Mouse (Mus musculus): ENCODE results near the gene Cox4i1. TPM values are rescaled to one million over a fixed set of nuclear protein-coding genes. Genes with fewer than 3 reads are reported as not detected.

Gene Cox4i1
- polyA plus RNA-seq, 1 experiment from 2014 or later = 1,049 TPM

DNA sequence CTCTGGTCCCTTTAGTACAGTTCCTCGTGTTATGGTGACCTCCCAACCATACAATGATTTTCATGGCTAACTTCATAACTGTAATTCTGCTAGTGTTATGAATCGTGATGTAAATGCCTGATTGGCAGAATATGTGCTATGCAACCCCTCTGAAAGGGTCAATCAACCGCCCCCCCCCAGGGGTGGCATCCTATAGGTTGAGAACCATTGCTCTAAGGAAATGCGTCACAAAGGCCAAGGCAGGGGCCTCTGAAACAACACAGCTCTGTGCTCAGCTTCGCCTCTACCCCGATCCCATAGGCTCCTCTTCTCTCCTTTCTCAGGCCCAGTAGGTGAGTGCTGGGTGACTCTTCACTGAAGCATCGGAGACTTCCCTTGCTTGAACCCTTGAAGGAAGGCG, 17.6 kb downstream of the Cox4i1 start:
- 82% methylated on average over 8 of the region's 8 CpGs for WGBS
- H3K27me3 ChIP-seq (replicated peaks) = no peaks in the 10 kb centered on the region
- no peak overlapping the region for H3K9ac ChIP-seq
- no peak overlapping the region for H3K4me2 ChIP-seq
- H3K27ac ChIP-seq = no peak overlapping the region
- no peaks in the 10 kb centered on the region for H3K9me3 ChIP-seq
- H3K36me3 ChIP-seq (replicated peaks) = no peaks in the 10 kb centered on the region
- H3K4me1 ChIP-seq = no peaks in the 10 kb centered on the region; the same call in 1 of the 2 replicates
- no peak overlapping the region for H3K4me3 ChIP-seq
- ATAC-seq (replicated peaks) = no peak

GRCm38 (mm10) chr8:120686051-120686450, 18.0 kb downstream of the Cox4i1 start:
- ATAC-seq (replicated peaks) = no peak
- WGBS = 88% methylated on average over 13 of the region's 13 CpGs
- no peaks in the 10 kb centered on the region for H3K9me3 ChIP-seq
- no peak overlapping the region for H3K9ac ChIP-seq
- H3K36me3 ChIP-seq (replicated peaks) = no peaks in the 10 kb centered on the region
- no peak overlapping the region for H3K4me3 ChIP-seq
- H3K27ac ChIP-seq = no peak overlapping the region
- H3K4me1 ChIP-seq = no peaks in the 10 kb centered on the region; the same call in 1 of the 2 replicates
- no peaks in the 10 kb centered on the region for H3K27me3 ChIP-seq (replicated peaks)
- no peak overlapping the region for H3K4me2 ChIP-seq

- Histone ChIP-seq H3K9ac (no peak overlapping the region), H3K4me1 (no peaks in the 10 kb centered on the region; the same call in 1 of the 2 replicates), H3K4me2 (no peak overlapping the region), H3K9me3 (no peaks in the 10 kb centered on the region), H3K4me3 (no peak overlapping the region), H3K27me3 (replicated peaks) (no peaks in the 10 kb centered on the region), H3K36me3 (replicated peaks) (no peaks in the 10 kb centered on the region), H3K27ac (no peak overlapping the region)
- no peak for ATAC-seq (replicated peaks)
- 80% methylated on average over 5 of the region's 5 CpGs for WGBS
Measured at GRCm38 (mm10) chr8:120686576-120686975, 18.6 kb downstream of the Cox4i1 start.

- Histone ChIP-seq H3K36me3 (replicated peaks) (no peaks in the 10 kb centered on the region), H3K27me3 (replicated peaks) (no peaks in the 10 kb centered on the region), H3K4me1 (no peaks in the 10 kb centered on the region; the same call in 1 of the 2 replicates), H3K4me3 (no peak overlapping the region), H3K27ac (no peak overlapping the region), H3K9ac (no peak overlapping the region), H3K9me3 (no peaks in the 10 kb centered on the region), H3K4me2 (no peak overlapping the region)
- 75% methylated on average over 8 of the region's 8 CpGs for WGBS
- ATAC-seq (replicated peaks) = no peak
Measured at GRCm38 (mm10) chr8:120687786-120688185, 19.8 kb downstream of the Cox4i1 start.

DNA sequence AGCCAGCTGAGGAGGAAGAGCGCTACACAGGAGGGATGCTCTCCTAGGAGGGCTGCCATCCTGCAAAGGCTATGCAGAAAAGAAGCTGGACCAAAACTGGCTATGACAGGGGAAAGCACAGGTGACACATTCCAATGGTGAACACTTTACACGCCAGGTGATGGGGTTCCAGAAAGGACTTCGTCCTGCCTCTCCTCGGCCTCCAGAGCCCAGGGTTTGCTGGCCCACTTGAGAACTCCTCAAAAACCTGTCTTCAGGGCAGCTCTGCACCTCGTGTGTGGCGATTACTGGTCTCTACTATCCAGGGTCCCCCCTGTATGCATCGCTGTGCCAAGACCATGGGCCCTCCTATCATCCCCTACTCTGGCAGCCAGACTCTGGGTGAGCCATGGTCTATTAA, 20.5 kb downstream of the Cox4i1 start:
- Histone ChIP-seq H3K27ac (no peak overlapping the region), H3K4me2 (no peak overlapping the region), H3K9ac (no peak overlapping the region), H3K27me3 (replicated peaks) (no peaks in the 10 kb centered on the region), H3K4me1 (no peaks in the 10 kb centered on the region; the same call in 1 of the 2 replicates), H3K4me3 (no peak overlapping the region), H3K36me3 (replicated peaks) (no peaks in the 10 kb centered on the region), H3K9me3 (no peaks in the 10 kb centered on the region)
- 90% methylated on average over 7 of the region's 7 CpGs for WGBS
- ATAC-seq (replicated peaks) = no peak

DNA sequence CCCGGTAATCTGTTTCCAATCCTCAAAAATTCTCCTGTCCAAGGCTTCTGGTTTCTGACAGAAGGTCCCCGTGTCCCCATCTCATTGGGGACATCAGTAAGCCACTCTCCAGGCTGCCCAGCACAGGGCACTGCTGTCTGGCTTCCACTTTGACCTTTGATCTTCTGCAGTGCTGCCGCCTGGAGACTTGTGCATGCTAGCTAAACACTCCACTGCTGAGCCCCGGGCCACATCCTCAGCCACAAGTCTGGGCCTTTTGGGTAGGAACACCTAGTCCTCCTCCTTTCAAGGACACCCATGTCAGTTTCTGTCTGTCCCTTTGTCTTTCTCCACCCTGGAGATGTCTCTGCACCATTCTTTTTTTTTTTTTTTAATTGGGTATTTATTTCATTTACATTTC, 24.9 kb downstream of the Cox4i1 start:
- no peak for ATAC-seq (replicated peaks)
- H3K9ac ChIP-seq = no peak overlapping the region
- no peak overlapping the region for H3K4me2 ChIP-seq
- no peaks in the 10 kb centered on the region for H3K36me3 ChIP-seq (replicated peaks)
- H3K4me1 ChIP-seq = peaks cover 4% of the 10 kb centered on the region; the same call in 1 of the 2 replicates
- no peaks in the 10 kb centered on the region for H3K27me3 ChIP-seq (replicated peaks)
- WGBS = 75% methylated on average over 4 of the region's 4 CpGs
- no peak overlapping the region for H3K4me3 ChIP-seq
- H3K9me3 ChIP-seq = no peaks in the 10 kb centered on the region
- H3K27ac ChIP-seq = no peak overlapping the region

DNA sequence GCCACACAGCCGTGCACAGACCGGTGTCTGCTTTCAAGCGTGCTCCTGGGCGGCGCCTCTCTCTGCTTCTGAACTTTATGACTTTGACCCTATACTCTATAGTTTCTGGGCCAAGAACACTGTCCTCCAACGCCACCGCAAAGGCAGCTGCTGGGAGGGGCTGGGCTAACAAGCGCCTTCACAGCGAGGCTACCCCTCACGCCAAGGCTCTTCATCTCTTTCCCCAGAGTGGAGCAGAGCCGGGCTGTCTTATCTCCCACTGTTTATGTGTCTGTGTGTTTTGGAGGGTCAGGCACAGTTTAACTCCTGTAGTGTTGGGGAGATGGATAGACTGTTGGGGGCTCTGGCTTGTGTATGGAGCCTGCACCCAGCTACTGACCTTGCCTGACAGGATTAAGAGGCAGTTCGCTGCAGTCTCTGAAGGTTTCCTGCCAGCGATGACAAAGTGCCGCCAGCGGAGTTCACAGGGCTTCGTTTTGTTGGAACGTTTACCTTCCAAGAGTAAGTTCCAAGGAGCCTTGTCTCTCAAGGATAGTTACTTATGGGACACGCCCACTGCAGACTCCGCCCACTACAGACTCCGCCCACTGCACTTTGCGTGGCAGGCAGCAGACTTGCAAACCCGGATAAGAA, 26.0 kb downstream of the Cox4i1 start:
- 56% methylated on average over 22 of the region's 22 CpGs for WGBS
- Histone ChIP-seq H3K27ac (no peak overlapping the region), H3K4me1 (peaks cover 4% of the 10 kb centered on the region; the same call in 1 of the 2 replicates), H3K4me3 (no peak overlapping the region), H3K36me3 (replicated peaks) (no peaks in the 10 kb centered on the region), H3K9ac (no peak overlapping the region), H3K4me2 (no peak overlapping the region), H3K27me3 (replicated peaks) (no peaks in the 10 kb centered on the region), H3K9me3 (no peaks in the 10 kb centered on the region)
- no peak for ATAC-seq (replicated peaks)

- no peaks in the 10 kb centered on the region for H3K27me3 ChIP-seq (replicated peaks)
- no peaks in the 10 kb centered on the region for H3K36me3 ChIP-seq (replicated peaks)
- H3K27ac ChIP-seq = no peak overlapping the region
- no peak overlapping the region for H3K4me3 ChIP-seq
- H3K9me3 ChIP-seq = no peaks in the 10 kb centered on the region
- WGBS = 53% methylated on average over 13 of the region's 13 CpGs
- H3K4me1 ChIP-seq = peaks cover 4% of the 10 kb centered on the region; the same call in 1 of the 2 replicates
- no peak for ATAC-seq (replicated peaks)
- no peak overlapping the region; the same call in 1 of the 2 replicates for H3K9ac ChIP-seq
- no peak overlapping the region for H3K4me2 ChIP-seq
Measured at GRCm38 (mm10) chr8:120696401-120697153, 28.6 kb downstream of the Cox4i1 start.

- Histone ChIP-seq H3K4me2 (no peak overlapping the region), H3K36me3 (replicated peaks) (no peaks in the 10 kb centered on the region), H3K9me3 (no peaks in the 10 kb centered on the region), H3K27me3 (replicated peaks) (no peaks in the 10 kb centered on the region), H3K4me3 (no peak overlapping the region), H3K27ac (no peak overlapping the region), H3K4me1 (peaks cover 4% of the 10 kb centered on the region; the same call in 1 of the 2 replicates), H3K9ac (no peak overlapping the region; the same call in 1 of the 2 replicates)
- 84% methylated on average over 17 of the region's 17 CpGs for WGBS
- ATAC-seq (replicated peaks) = no peak
Measured at GRCm38 (mm10) chr8:120697154-120697978, 29.3 kb downstream of the Cox4i1 start.

DNA sequence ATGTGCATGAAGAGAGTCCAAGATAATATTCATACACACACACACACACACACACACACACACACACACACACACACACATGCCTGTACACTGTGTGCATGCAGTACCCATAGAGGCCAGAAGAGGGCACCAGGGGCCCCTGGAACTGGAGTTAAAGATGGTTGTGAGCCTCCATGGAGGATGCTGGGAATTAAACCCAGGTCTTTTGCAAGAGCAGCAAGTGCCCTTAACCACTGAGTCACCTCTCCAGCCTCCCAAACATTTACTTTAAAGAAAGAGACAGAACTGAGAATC, 29.9 kb downstream of the Cox4i1 start:
- H3K36me3 ChIP-seq (replicated peaks) = no peaks in the 10 kb centered on the region
- no peaks in the 10 kb centered on the region for H3K27me3 ChIP-seq (replicated peaks)
- no peak overlapping the region for H3K4me3 ChIP-seq
- no peak for ATAC-seq (replicated peaks)
- H3K9me3 ChIP-seq = no peaks in the 10 kb centered on the region
- no peak overlapping the region for H3K9ac ChIP-seq
- H3K4me1 ChIP-seq = peaks cover 4% of the 10 kb centered on the region; the same call in 1 of the 2 replicates
- no peak overlapping the region for H3K27ac ChIP-seq
- no peak overlapping the region for H3K4me2 ChIP-seq

GRCm38 (mm10) chr8:120698426-120698825, 30.4 kb downstream of the Cox4i1 start:
- Histone ChIP-seq H3K4me3 (no peak overlapping the region), H3K9ac (no peak overlapping the region), H3K4me2 (no peak overlapping the region)

DNA sequence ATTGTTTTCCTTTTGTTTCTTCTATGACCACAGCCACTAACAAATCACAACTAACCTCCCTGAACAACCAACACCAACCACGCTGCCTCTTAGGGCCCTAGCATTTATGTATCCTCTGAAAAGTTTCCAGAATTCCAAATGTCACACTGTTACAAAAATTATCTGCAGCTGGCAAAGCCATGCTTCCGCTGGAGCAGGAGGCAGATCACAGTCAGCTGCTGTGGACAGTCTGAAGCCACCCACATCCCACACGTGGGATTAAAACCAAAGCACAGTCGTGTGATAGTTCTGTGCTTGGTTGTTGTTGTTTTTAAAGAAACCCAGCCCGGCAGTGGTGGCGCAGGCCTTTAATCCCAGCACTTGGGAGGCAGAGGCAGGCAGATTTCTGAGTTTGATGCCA, 31.1 kb downstream of the Cox4i1 start:
- Histone ChIP-seq H3K4me3 (no peak overlapping the region), H3K27me3 (replicated peaks) (no peaks in the 10 kb centered on the region), H3K27ac (no peak overlapping the region), H3K4me1 (peaks cover 4% of the 10 kb centered on the region; the same call in 1 of the 2 replicates), H3K36me3 (replicated peaks) (no peaks in the 10 kb centered on the region), H3K9me3 (no peaks in the 10 kb centered on the region), H3K4me2 (no peak overlapping the region), H3K9ac (no peak overlapping the region)
- no peak for ATAC-seq (replicated peaks)
- 77% methylated on average over 6 of the region's 6 CpGs for WGBS

More at GRCm38 (mm10) chr8:120698426-120698825, 30.4 kb downstream of the Cox4i1 start:
- H3K4me1 ChIP-seq = peaks cover 4% of the 10 kb centered on the region; the same call in 1 of the 2 replicates
- no peak overlapping the region for H3K27ac ChIP-seq
- WGBS = 85% methylated on average over 7 of the region's 7 CpGs
- H3K27me3 ChIP-seq (replicated peaks) = no peaks in the 10 kb centered on the region
- H3K9me3 ChIP-seq = no peaks in the 10 kb centered on the region
- no peaks in the 10 kb centered on the region for H3K36me3 ChIP-seq (replicated peaks)
- ATAC-seq (replicated peaks) = no peak

All from midbrain, embryonic 15.5 days (tissue).